Mouse (Mus musculus) limb, embryonic 15.5 days (tissue): ENCODE data around the gene Trappc3l. TPM values are rescaled to one million over a fixed set of nuclear protein-coding genes. Genes with fewer than 3 reads are reported as not detected.
"Not testable (repeated sequence)": the region's sequence is repeated elsewhere in the genome, so short reads cannot be mapped to it uniquely, and the experiment has no call there.

ENCODE experiments used
- ATAC-seq: fragments of 200-750 bp; cut with Nextera tagmentation; 2 replicates; pipeline ENCODE4 v1.8.0; 2017; ENCODE audit warnings: low read depth, moderate TSS enrichment; ENCODE audit not compliant: insufficient number of reproducible peaks, low FRiP score, low TSS enrichment
- H3K27ac ChIP-seq: fragments of 300-500 bp; sonication (generic); 2 replicates; pipeline ENCODE4 v1.5.1; 2015; ENCODE audit warnings: moderate library complexity, mild to moderate bottlenecking, inconsistent platforms
- H3K27me3 ChIP-seq: fragments of 300-500 bp; sonication (generic); 2 replicates; pipeline ENCODE4 v1.6.1; 2015; ENCODE audit warnings: inconsistent platforms
- H3K36me3 ChIP-seq: fragments of 300-500 bp; sonication (generic); 2 replicates; pipeline ENCODE4 v1.6.1; 2015; ENCODE audit warnings: inconsistent platforms
- H3K4me1 ChIP-seq: fragments of 300-500 bp; sonication (generic); 2 replicates; pipeline ENCODE4 v1.6.1; 2015; ENCODE audit warnings: inconsistent platforms
- H3K4me2 ChIP-seq: fragments of 300-500 bp; sonication (generic); 2 replicates; pipeline ENCODE4 v1.6.1; 2015; ENCODE audit warnings: mild to moderate bottlenecking, inconsistent platforms
- H3K4me3 ChIP-seq: fragments of 300-500 bp; sonication (generic); 2 replicates; pipeline ENCODE4 v1.5.1; 2015; ENCODE audit warnings: mild to moderate bottlenecking, inconsistent platforms
- H3K9ac ChIP-seq: fragments of 300-500 bp; sonication (generic); 2 replicates; pipeline ENCODE4 v1.6.1; 2015; ENCODE audit warnings: inconsistent platforms
- H3K9me3 ChIP-seq: fragments of 300-500 bp; sonication (generic); 2 replicates; pipeline ENCODE4 v1.6.1; 2016; ENCODE audit warnings: inconsistent platforms
- WGBS: fragments of 180-500 bp; shearing (Covaris S2); methylation state at CpG from one replicate; pipeline ENCODE4 v1.1.7; 2015; 5-methylcytosine and 5-hydroxymethylcytosine counted together
- polyA plus RNA-seq: library from polyadenylated mRNA; unstranded; fragments of >200 nt; fragmentation: Nextera tagmentation; extraction: Ambion mirVana; gene quantifications from 2 replicates; pipeline ENCODE4 v1.2.1, GENCODE M21; 2015

The Trappc3l gene
- not detected in 2 replicates for polyA plus RNA-seq

DNA sequence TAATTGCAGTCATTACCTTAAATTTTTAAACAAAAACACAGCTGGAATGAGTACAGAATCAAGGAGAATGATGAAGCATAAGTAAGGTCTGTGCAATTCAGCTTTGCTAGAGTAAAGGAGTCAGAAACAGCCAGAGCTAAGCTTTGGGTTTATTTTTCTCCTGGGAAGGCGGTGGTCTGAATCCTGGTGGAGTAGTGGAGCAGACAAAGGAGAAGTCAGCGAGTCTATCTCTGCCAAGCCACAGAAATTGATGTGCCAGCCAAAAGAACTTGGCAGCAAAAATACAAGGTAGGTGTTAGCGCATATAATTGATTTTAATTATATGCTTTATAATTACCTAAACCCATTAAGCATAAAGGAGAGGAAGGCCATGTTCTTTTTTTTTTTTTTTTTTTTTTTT is at the start of gene Trappc3l:
TSS of gene Trappc3l (plus strand) at position 197 of the 400 bp plus-strand sequence.
- no peak within 1 kb of the TSS for H3K4me3 ChIP-seq
- no peak within 1 kb of the TSS for H3K27ac ChIP-seq
- no peaks in the 10 kb centered on the region for H3K27me3 ChIP-seq
- H3K4me1 ChIP-seq = peaks cover 7% of the 10 kb centered on the region; the same call in 1 of the 2 replicates
- no peak for ATAC-seq
- no peak within 1 kb of the TSS for H3K4me2 ChIP-seq
- no peak within 1 kb of the TSS for H3K9ac ChIP-seq
- no peaks in the 10 kb centered on the region for H3K36me3 ChIP-seq
- 56% methylated on average over 3 of the region's 3 CpGs for WGBS
- H3K9me3 ChIP-seq = no peaks in the 10 kb centered on the region

DNA sequence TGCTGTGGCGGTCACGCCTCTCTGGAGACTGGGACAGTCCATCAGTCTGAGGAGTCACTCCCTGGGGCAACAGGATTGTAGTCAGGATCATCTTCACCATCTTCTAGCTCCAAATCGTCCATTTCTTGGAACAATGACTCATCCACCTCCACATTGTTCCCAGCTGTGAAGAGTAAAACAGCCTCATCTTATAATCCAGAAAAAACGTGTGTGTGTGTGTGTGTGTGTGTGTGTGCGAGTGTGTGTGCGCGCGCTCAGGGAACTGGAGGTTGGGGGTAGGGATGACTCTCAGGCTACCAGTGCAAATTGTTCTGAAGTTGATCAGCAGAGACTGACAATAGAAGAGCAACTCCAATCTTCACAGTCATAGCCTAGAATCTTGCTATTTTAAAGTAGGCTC is 40.7 kb upstream of the Trappc3l start:
- not testable (repeated sequence) for ATAC-seq, H3K9ac ChIP-seq, H3K4me2 ChIP-seq, H3K9me3 ChIP-seq, H3K4me3 ChIP-seq, H3K4me1 ChIP-seq, H3K27ac ChIP-seq, H3K27me3 ChIP-seq
- peaks cover 66% of the 10 kb centered on the region for H3K36me3 ChIP-seq
- WGBS = 95% methylated on average over 6 of the region's 8 CpGs

DNA sequence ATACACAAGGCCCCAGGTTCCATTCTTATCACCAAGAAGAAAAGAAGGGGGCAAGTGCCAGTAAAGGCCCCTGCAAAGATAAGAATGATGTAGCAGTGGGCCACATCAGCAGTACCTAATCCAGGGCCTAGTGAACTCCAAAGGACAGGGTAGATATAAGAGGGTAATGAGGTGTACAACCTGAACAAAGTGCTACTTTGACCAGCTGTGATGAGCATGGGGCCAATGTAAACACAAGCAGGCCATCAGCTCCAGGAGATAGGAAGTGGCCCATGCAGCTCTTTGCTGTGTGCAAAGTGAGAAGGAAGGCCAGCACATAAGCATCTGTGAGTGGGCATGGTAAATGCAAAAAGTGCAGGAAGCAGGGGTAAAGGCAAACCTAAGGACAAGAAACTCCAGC is 39.0 kb upstream of the Trappc3l start:
- no peak for ATAC-seq
- H3K9me3 ChIP-seq = no peaks in the 10 kb centered on the region
- H3K27me3 ChIP-seq = no peaks in the 10 kb centered on the region
- H3K36me3 ChIP-seq = peaks cover 66% of the 10 kb centered on the region
- H3K4me3 ChIP-seq = no peak overlapping the region
- no peaks in the 10 kb centered on the region for H3K4me1 ChIP-seq
- H3K9ac ChIP-seq = no peak overlapping the region
- no peak overlapping the region for H3K27ac ChIP-seq
- no peak overlapping the region for H3K4me2 ChIP-seq

DNA sequence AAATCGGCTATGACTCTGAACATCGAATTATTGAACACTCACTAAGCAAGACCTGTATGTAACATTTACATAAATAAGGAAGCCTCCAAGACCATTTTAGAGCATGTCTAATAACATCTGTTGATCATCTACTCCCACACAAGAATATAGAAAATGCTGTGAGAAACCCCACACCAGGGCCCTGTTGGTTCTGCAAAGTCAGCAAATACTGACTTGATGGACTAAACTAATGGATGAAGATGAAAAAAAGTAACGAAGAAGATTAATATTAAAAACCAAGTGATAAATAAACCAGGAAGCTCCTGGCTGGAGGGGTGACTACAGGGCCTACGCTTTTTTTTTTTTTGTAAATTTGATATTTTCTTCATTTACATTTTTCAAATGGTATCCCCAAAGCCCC is 24.8 kb upstream of the Trappc3l start:
- H3K36me3 ChIP-seq = peaks cover 18% of the 10 kb centered on the region
- H3K27me3 ChIP-seq = no peaks in the 10 kb centered on the region
- no peak overlapping the region for H3K4me3 ChIP-seq
- no peak for ATAC-seq
- WGBS = 94% methylated on average over 4 of the region's 4 CpGs
- no peaks in the 10 kb centered on the region for H3K9me3 ChIP-seq
- no peaks in the 10 kb centered on the region for H3K4me1 ChIP-seq
- no peak overlapping the region for H3K27ac ChIP-seq
- no peak overlapping the region for H3K4me2 ChIP-seq
- H3K9ac ChIP-seq = no peak overlapping the region

GRCm38 (mm10) chr10:34013241-34013640 is 24.2 kb upstream of the Trappc3l start:
- no peaks in the 10 kb centered on the region for H3K9me3 ChIP-seq
- 81% methylated on average over 2 of the region's 2 CpGs for WGBS

DNA sequence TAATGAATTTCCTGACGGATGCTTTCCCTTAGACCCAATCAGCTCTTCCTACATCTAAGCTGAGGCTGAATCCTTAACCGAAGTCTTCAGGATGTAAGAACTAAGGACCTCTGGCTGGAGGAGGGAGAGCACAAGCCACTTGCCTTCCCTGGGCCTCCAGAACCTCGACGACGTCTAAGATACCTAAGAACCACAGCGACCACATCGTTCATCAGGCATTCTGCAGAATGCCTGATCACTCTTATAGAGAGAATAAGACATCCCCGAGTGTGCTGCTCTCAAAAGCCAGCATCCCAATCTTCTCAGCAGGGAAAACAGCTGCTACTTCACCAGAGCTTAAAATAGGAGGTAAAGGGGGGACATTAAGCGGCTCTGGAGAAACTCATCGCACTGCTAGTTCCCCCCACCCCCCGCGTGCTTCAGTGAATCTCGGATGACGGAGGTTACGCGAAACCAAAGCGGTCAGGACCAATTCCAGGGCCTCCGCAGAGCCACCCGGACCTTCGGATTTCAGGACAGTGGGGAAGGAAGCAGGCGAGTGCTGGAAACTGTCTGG is 18.6 kb upstream of the Trappc3l start:
- under 1% methylated on average over 21 of the region's 21 CpGs for WGBS
- ATAC-seq = no peak; the same call in 1 of the 2 replicates
- H3K4me3 ChIP-seq = peak overlapping the region; percentile 61
- H3K9me3 ChIP-seq = no peaks in the 10 kb centered on the region
- H3K4me1 ChIP-seq = peaks cover 14% of the 10 kb centered on the region
- no peaks in the 10 kb centered on the region for H3K27me3 ChIP-seq
- H3K4me2 ChIP-seq = peak overlapping the region; percentile 54
- peak overlapping the region; percentile 59 for H3K9ac ChIP-seq
- no peaks in the 10 kb centered on the region for H3K36me3 ChIP-seq
- peak overlapping the region; percentile 93 for H3K27ac ChIP-seq

More at GRCm38 (mm10) chr10:34013241-34013640, 24.2 kb upstream of the Trappc3l start:
- ATAC-seq = no peak
- Histone ChIP-seq H3K36me3 (peaks cover 12% of the 10 kb centered on the region), H3K4me2 (no peak overlapping the region), H3K27me3 (no peaks in the 10 kb centered on the region), H3K4me3 (no peak overlapping the region), H3K27ac (no peak overlapping the region), H3K4me1 (peaks cover 4% of the 10 kb centered on the region), H3K9ac (no peak overlapping the region)

- Histone ChIP-seq H3K4me1 (peaks cover 14% of the 10 kb centered on the region), H3K9me3 (no peaks in the 10 kb centered on the region), H3K4me3 (peak within 1 kb of the TSS; percentile 61), H3K9ac (peak within 1 kb of the TSS; percentile 59), H3K36me3 (no peaks in the 10 kb centered on the region), H3K27me3 (no peaks in the 10 kb centered on the region), H3K27ac (peak within 1 kb of the TSS; percentile 93), H3K4me2 (peak within 1 kb of the TSS; percentile 54)
- WGBS = under 1% methylated on average over 82 of the region's 82 CpGs
- peak; percentile 100 for ATAC-seq
Observed at GRCm38 (mm10) chr10:34019302-34020075, 17.9 kb upstream of the Trappc3l start, which contains the start of gene Rwdd1. Rwdd1 (minus strand) TSS chr10:34019624.

DNA sequence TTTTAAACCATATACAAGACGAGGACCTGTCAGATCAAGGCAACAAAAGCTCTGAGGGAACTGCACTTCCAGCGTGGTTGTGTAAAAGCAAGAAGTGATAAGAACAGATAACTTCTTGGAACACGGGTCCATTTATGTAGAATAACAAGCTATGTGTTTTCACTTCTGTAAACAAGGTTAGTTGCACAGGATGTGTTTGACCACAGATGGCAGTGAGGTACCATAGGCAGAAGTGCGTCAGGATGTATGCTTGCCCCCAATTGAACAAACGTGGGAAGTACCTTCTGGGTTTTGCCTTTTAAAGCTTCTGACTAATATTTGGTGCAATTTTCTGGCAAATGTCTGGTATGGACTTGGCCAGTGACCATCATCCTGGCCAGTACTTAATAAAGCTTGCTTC is 7.1 kb upstream of the Trappc3l start:
- Histone ChIP-seq H3K36me3 (no peaks in the 10 kb centered on the region), H3K27ac (no peak overlapping the region), H3K9me3 (no peaks in the 10 kb centered on the region), H3K27me3 (no peaks in the 10 kb centered on the region), H3K9ac (no peak overlapping the region), H3K4me3 (no peak overlapping the region), H3K4me2 (no peak overlapping the region), H3K4me1 (peaks cover 7% of the 10 kb centered on the region; the same call in 1 of the 2 replicates)
- WGBS = 78% methylated on average over 5 of the region's 5 CpGs
- ATAC-seq = no peak

- Histone ChIP-seq H3K27ac (no peak overlapping the region), H3K4me2 (peak overlapping the region; percentile 41), H3K4me3 (peak overlapping the region; percentile 18; the same call in 1 of the 2 replicates), H3K27me3 (no peaks in the 10 kb centered on the region), H3K36me3 (no peaks in the 10 kb centered on the region), H3K9me3 (no peaks in the 10 kb centered on the region), H3K4me1 (peaks cover 7% of the 10 kb centered on the region; the same call in 1 of the 2 replicates), H3K9ac (0 out of 2 replicates have a peak overlapping the region, but pooled peaks have one; percentile 4)
- 0 out of 2 replicates have a peak, but pooled peaks have one; percentile 61 for ATAC-seq
- 17% methylated on average over 22 of the region's 22 CpGs for WGBS
Observed at GRCm38 (mm10) chr10:34033630-34034305, 3.6 kb upstream of the Trappc3l start.

DNA sequence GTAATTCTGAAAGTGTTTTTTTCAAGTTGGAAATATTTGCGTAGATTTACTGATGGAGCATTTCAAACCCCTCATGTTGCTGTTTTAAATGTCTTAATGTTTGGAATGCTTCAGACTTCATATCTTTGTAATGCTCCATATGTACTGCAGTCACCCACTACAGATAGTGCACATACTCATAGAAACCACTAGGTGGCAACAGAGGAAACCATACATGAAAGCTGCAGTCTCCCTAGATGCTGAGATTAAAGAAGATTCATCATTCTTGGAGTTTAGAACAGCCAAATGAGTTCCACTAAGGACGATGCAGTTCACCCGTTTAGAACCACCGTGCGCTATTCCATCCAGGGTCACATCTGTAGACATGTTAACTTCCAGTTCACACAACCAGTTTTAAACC is 810 bp upstream of the Trappc3l start:
- 11% methylated on average over 5 of the region's 5 CpGs for WGBS
- H3K4me2 ChIP-seq = no peak overlapping the region
- no peak overlapping the region for H3K9ac ChIP-seq
- H3K4me3 ChIP-seq = no peak overlapping the region
- no peaks in the 10 kb centered on the region for H3K27me3 ChIP-seq
- no peaks in the 10 kb centered on the region for H3K9me3 ChIP-seq
- no peaks in the 10 kb centered on the region for H3K36me3 ChIP-seq
- no peak overlapping the region for H3K27ac ChIP-seq
- no peak for ATAC-seq
- H3K4me1 ChIP-seq = peaks cover 7% of the 10 kb centered on the region; the same call in 1 of the 2 replicates

GRCm38 (mm10) chr10:34044210-34044609 is 6.8 kb downstream of the Trappc3l start, which contains the start of gene Calhm4:
Calhm4 (minus strand) TSS chr10:34044310.
- H3K4me1 ChIP-seq = no peaks in the 10 kb centered on the region
- H3K9ac ChIP-seq = no peak within 1 kb of the TSS
- no peaks in the 10 kb centered on the region for H3K9me3 ChIP-seq
- H3K36me3 ChIP-seq = no peaks in the 10 kb centered on the region
- H3K27ac ChIP-seq = no peak within 1 kb of the TSS
- H3K27me3 ChIP-seq = no peaks in the 10 kb centered on the region
- no peak within 1 kb of the TSS for H3K4me2 ChIP-seq
- 80% methylated on average over 5 of the region's 5 CpGs for whole genome bisulfite sequencing
- no peak for ATAC-seq
- no peak within 1 kb of the TSS for H3K4me3 ChIP-seq

DNA sequence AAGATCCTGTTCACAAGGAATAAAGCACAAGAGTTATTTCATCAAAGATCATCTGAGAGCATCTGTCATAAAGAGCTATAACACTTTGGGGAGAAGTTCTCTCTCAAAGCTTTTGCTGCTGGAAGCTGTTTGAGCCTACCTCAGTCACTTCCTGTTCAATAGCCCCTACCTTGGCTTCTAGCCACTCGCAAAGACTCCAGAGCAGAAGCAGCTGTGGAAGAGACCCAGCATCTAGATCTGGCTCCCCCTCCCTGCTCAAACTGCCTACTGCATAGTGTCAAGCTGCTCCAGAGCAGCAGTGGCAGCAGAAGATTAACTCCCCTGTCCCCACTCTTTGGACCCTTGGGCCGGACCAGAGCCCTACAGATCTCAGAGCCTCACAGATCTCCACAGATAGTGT is 16.6 kb downstream of the Trappc3l start:
- H3K9me3 ChIP-seq = no peaks in the 10 kb centered on the region
- no peak overlapping the region for H3K4me3 ChIP-seq
- H3K4me1 ChIP-seq = no peaks in the 10 kb centered on the region
- no peak overlapping the region for H3K9ac ChIP-seq
- H3K36me3 ChIP-seq = no peaks in the 10 kb centered on the region
- 78% methylated on average over 2 of the region's 2 CpGs for WGBS
- no peak overlapping the region for H3K27ac ChIP-seq
- no peaks in the 10 kb centered on the region for H3K27me3 ChIP-seq
- ATAC-seq = no peak
- no peak overlapping the region for H3K4me2 ChIP-seq
